Mouse (Mus musculus): ENCODE measurements at regions not wholly inside any gene's neighbourhood (a gene's known extent, or its start where the extent isn't known, plus 50 kb on each side); places are given as distances from the start of the nearest gene placed in this dataset.

DNA sequence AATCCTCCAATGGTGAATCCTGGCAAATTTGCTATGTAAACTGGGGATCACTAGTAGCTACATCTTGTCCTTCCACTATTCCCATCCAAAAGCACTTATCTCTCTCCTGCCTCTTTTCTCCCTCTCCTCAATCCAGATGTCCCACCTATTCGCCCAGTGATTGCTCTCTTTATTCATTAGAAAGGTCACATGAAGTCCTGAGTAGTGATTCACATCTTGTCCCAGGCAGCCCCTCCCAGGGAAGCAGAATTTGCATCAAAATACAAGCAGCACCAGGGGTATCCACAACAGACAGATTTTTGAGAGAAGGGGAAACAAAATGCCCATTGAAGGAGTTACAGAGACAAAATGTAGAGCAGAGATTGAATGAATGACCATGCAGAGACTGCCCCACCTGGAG is 1328.4 kb downstream of the Tbl1xr1 start:
- no peak for TF ChIP-seq GATA1 (IDR thresholded peaks at IDR 0.05; ENCODE audit: borderline replicate concordance, low read length)
- TF ChIP-seq FLI1 (IDR thresholded peaks at IDR 0.05; ENCODE audit: low read length), result no peak

Data from megakaryocyte, embryonic 14.5 days (primary cell).